Mouse (Mus musculus) MEL (cell line): ENCODE measurements around the gene Fam172a. TPM values are rescaled to one million over a fixed set of nuclear protein-coding genes. Genes with fewer than 3 reads are reported as not detected.
A peak's percentile ranks its signal among the peaks of the same experiment; 100 is the strongest.

Experiments used
- DNase-seq: peaks from one replicate; pipeline ENCODE4 v3.0.0; 2011; ENCODE audit warnings: low read depth, low spot score
- H3K27ac ChIP-seq: 2 replicates; pipeline ENCODE4 v1.5.1; 2012; ENCODE audit warnings: low read depth, mild to moderate bottlenecking, control low read depth, low read length, moderate library complexity; ENCODE audit not compliant: control insufficient read depth
- H3K27me3 ChIP-seq, 2 experiments: fragments of 150-350 bp in 1 of 2; sonication (generic) in 1 of 2; 2 replicates each; pipeline ENCODE4 v1.6.1; 2012; ENCODE audit warnings: low read length in 2 of 2, mild to moderate bottlenecking in 2 of 2, improper control_type of control experiment in 1 of 2, moderate library complexity in 1 of 2; ENCODE audit not compliant: insufficient read depth in 2 of 2, control insufficient read depth in 1 of 2
- H3K36me3 ChIP-seq, 2 experiments: 2 replicates each; pipeline ENCODE4 v1.6.1; 2012 to 2014; ENCODE audit warnings: low read length in 2 of 2, improper control_type of control experiment in 1 of 2, inconsistent platforms in 1 of 2, mild to moderate bottlenecking in 1 of 2; ENCODE audit not compliant: insufficient read depth in 2 of 2, control insufficient read depth in 1 of 2
- H3K4me1 ChIP-seq, 2 experiments: fragments of 150-350 bp in 1 of 2; sonication (generic) in 1 of 2; 2 replicates each; pipeline ENCODE4 v1.6.1; 2012; ENCODE audit warnings: low read length in 2 of 2, improper control_type of control experiment in 1 of 2, mild to moderate bottlenecking in 1 of 2; ENCODE audit not compliant: insufficient read depth in 2 of 2, control insufficient read depth in 1 of 2
- H3K4me3 ChIP-seq, 2 experiments: fragments of 150-350 bp in 1 of 2; sonication (generic) in 1 of 2; 2 replicates each; pipeline ENCODE4 v1.5.1; 2012; ENCODE audit warnings: low read depth in 2 of 2, low read length in 2 of 2, mild to moderate bottlenecking in 2 of 2, moderate library complexity in 2 of 2, control low read depth in 1 of 2, improper control_type of control experiment in 1 of 2; ENCODE audit not compliant: control insufficient read depth in 1 of 2, insufficient read depth in 1 of 2
- H3K79me2 ChIP-seq: 2 replicates; pipeline ENCODE4 v1.6.1; 2012; ENCODE audit warnings: mild to moderate bottlenecking, low read length, moderate library complexity; ENCODE audit not compliant: control insufficient read depth, poor library complexity, insufficient read depth
- H3K9ac ChIP-seq: 2 replicates; pipeline ENCODE4 v1.6.1; 2012; ENCODE audit warnings: low read depth, mild to moderate bottlenecking, control low read depth, low read length, moderate library complexity; ENCODE audit not compliant: control insufficient read depth, poor library complexity, severe bottlenecking
- H3K9me3 ChIP-seq: fragments of 150-350 bp; sonication (generic); replicated peaks from 2 replicates; pipeline ENCODE4 v1.6.1; 2012; ENCODE audit warnings: mild to moderate bottlenecking, low read length, improper control_type of control experiment, moderate library complexity; ENCODE audit not compliant: insufficient read depth
- BHLHE40 ChIP-seq: IDR thresholded peaks from 2 replicates; pipeline ENCODE4 v1.6.1; 2012; ENCODE audit warnings: low read depth, mild to moderate bottlenecking, inconsistent platforms, low read length, improper control_type of control experiment, borderline replicate concordance
- CHD1 ChIP-seq: IDR thresholded peaks from 2 replicates; pipeline ENCODE4 v1.6.1; 2012; ENCODE audit warnings: low read depth, mild to moderate bottlenecking, inconsistent platforms, low read length, improper control_type of control experiment
- E2F4 ChIP-seq: IDR thresholded peaks from 2 replicates; pipeline ENCODE4 v1.6.1; 2011; ENCODE audit warnings: low read depth, low read length, improper control_type of control experiment, borderline replicate concordance
- ELF1 ChIP-seq: IDR thresholded peaks from 2 replicates; pipeline ENCODE4 v1.6.1; 2014; ENCODE audit warnings: low read depth, mild to moderate bottlenecking, inconsistent platforms, low read length, improper control_type of control experiment, moderate library complexity
- ETS1 ChIP-seq: IDR thresholded peaks from 2 replicates; pipeline ENCODE4 v1.6.1; 2012; ENCODE audit warnings: low read depth, mild to moderate bottlenecking, inconsistent platforms, low read length, improper control_type of control experiment, moderate library complexity
- JUND ChIP-seq: IDR thresholded peaks from 2 replicates; pipeline ENCODE4 v1.6.1; 2011; ENCODE audit warnings: low read depth, mild to moderate bottlenecking, improper control_type of control experiment, low read length
- MAFK ChIP-seq: IDR thresholded peaks from 2 replicates; pipeline ENCODE4 v1.6.1; 2011; ENCODE audit warnings: low read depth, mild to moderate bottlenecking, low read length, improper control_type of control experiment, borderline replicate concordance
- MXI1 ChIP-seq: IDR thresholded peaks from 2 replicates; pipeline ENCODE4 v1.6.1; 2011; ENCODE audit warnings: mild to moderate bottlenecking, low read depth, low read length, improper control_type of control experiment
- MYC ChIP-seq: IDR thresholded peaks from 2 replicates; pipeline ENCODE4 v1.6.1; 2011; ENCODE audit warnings: low read depth, mild to moderate bottlenecking, low read length, improper control_type of control experiment, moderate library complexity
- NRF1 ChIP-seq: IDR thresholded peaks from 2 replicates; pipeline ENCODE4 v1.6.1; 2014; ENCODE audit warnings: low read depth, mild to moderate bottlenecking, inconsistent platforms, low read length, improper control_type of control experiment, moderate library complexity; ENCODE audit not compliant: poor library complexity, insufficient read depth, severe bottlenecking
- POLR2A ChIP-seq, 2 experiments: IDR thresholded peaks; 2 replicates each; pipeline ENCODE4 v1.6.1; 2011 to 2012; ENCODE audit warnings: low read length in 2 of 2, mild to moderate bottlenecking in 2 of 2, control low read depth in 1 of 2, improper control_type of control experiment in 1 of 2, low read depth in 1 of 2, moderate library complexity in 1 of 2; ENCODE audit not compliant: control insufficient read depth in 1 of 2, insufficient read depth in 1 of 2, poor library complexity in 1 of 2
- POLR2AphosphoS5 ChIP-seq: IDR thresholded peaks from 2 replicates; pipeline ENCODE4 v1.6.1; 2012; ENCODE audit warnings: low read depth, borderline replicate concordance, mild to moderate bottlenecking, inconsistent platforms, low read length, moderate library complexity, mixed read lengths
- RAD21 ChIP-seq: IDR thresholded peaks from 2 replicates; pipeline ENCODE4 v1.6.1; 2011; ENCODE audit warnings: mild to moderate bottlenecking, low read depth, low read length, improper control_type of control experiment
- SMC3 ChIP-seq: IDR thresholded peaks from 2 replicates; pipeline ENCODE4 v1.6.1; 2011; ENCODE audit warnings: low read depth, low read length, improper control_type of control experiment
- TBP ChIP-seq: IDR thresholded peaks from 2 replicates; pipeline ENCODE4 v1.8.0; 2011; ENCODE audit warnings: low read depth, low read length, improper control_type of control experiment
- ZKSCAN1 ChIP-seq: IDR thresholded peaks from 2 replicates; pipeline ENCODE4 v1.6.1; 2012; ENCODE audit warnings: low read depth, mild to moderate bottlenecking, inconsistent platforms, low read length, improper control_type of control experiment, moderate library complexity
- polyA plus RNA-seq, 2 experiments: library from polyadenylated mRNA; stranded (reverse) in 1 of 2; unstranded in 1 of 2; fragments of >175 nt in 1 of 2; fragments of >200 nt in 1 of 2; gene quantifications; 2 replicates each; pipeline versions ENCODE4 v1.2.1 to v1.2.4; 2012; ENCODE audit warnings: low replicate concordance in 2 of 2, low read depth in 1 of 2; ENCODE audit not compliant: insufficient read length in 2 of 2, insufficient read depth in 1 of 2, missing spikeins in 1 of 2
- total RNA-seq: library from RNA; depleted of rRNA; stranded (reverse); fragments of 300-350 nt; gene quantifications from 2 replicates; pipeline ENCODE4 v1.2.3, GENCODE M21; 2012

Fam172a gene
- total and polyA plus RNA-seq, 3 experiments = 13.4 to 358 (median 19.6) TPM

GRCm38 (mm10) chr13:77900843-77901242, 199.0 kb downstream of the Fam172a start:
- no peak overlapping the region for H3K4me3 ChIP-seq
- peak; percentile 53 for DNase-seq
- H3K27ac ChIP-seq = no peak overlapping the region
- H3K27me3 ChIP-seq = no peaks in the 10 kb centered on the region
- TF ChIP-seq SMC3 (no peak), POLR2AphosphoS5 (no peak), JUND (no peak), ELF1 (no peak), TBP (no peak), ETS1 (no peak), POLR2A (IDR thresholded peaks at IDR 0.05; ENCODE audit: control insufficient read depth in 1 of 2, insufficient read depth in 1 of 2, low read depth in 1 of 2, low read length in 2 of 2, poor library complexity in 1 of 2) (no peak), ZKSCAN1 (no peak), MAFK (no peak), E2F4 (no peak), CHD1 (no peak), BHLHE40 (no peak), NRF1 (no peak), RAD21 (no peak), MXI1 (no peak)
- H3K9ac ChIP-seq = no peak overlapping the region
- no peaks in the 10 kb centered on the region for H3K9me3 ChIP-seq
- H3K79me2 ChIP-seq = no peaks in the 10 kb centered on the region
- H3K36me3 ChIP-seq = peaks cover 0 to 11% of the 10 kb centered on the region in 2 experiments
- H3K4me1 ChIP-seq = peaks cover 2 to 11% of the 10 kb centered on the region in 2 experiments; a peak in 3 of 4 replicates

- no peak for DNase-seq
- H3K4me3 ChIP-seq = no peak overlapping the region
- no peaks in the 10 kb centered on the region; a peak in 1 of 4 replicates for H3K36me3 ChIP-seq
- no peaks in the 10 kb centered on the region for H3K9me3 ChIP-seq
- TF ChIP-seq ZKSCAN1 (no peak), TBP (no peak), RAD21 (peak; percentile 4), MYC (no peak), SMC3 (peak; percentile 17; the same call in 1 of the 2 replicates)
- TF ChIP-seq, all 39 proteins: peak for 2
- H3K27ac ChIP-seq = no peak overlapping the region
- no peaks in the 10 kb centered on the region for H3K27me3 ChIP-seq
- no peaks in the 10 kb centered on the region for H3K4me1 ChIP-seq
- H3K9ac ChIP-seq = no peak overlapping the region
- no peaks in the 10 kb centered on the region for H3K79me2 ChIP-seq
Measured at GRCm38 (mm10) chr13:77909184-77909583, 207.4 kb downstream of the Fam172a start.
